Mouse (Mus musculus): Measurements from ENCODE around the gene Crebbp. TPM values are rescaled to one million over a fixed set of nuclear protein-coding genes. Genes with fewer than 3 reads are reported as not detected.

Crebbp gene
- total and polyA plus RNA-seq, 3 experiments, result 5.4 to 18.8 (median 14.7) TPM

- no peak for DNase-seq (ENCODE audit: extremely low read depth)
- in situ Hi-C loops (cut with MboI; ENCODE audit: low pct_ligation_motif_present, low pct_unique_long_range_greater_than_20kb, low sequenced_read_pairs) (no loop called here), dilution Hi-C loops (cut with MboI; ENCODE audit: extremely low pct_ligation_motif_present, extremely low pct_unique_long_range_greater_than_20kb, low sequenced_read_pairs) (no loop called here)
- peaks cover 68 to 89% of the 10 kb centered on the region in 2 experiments for H3K36me3 ChIP-seq (replicated peaks in 1 of 2; ENCODE audit: control insufficient read depth in 1 of 2, insufficient read depth in 1 of 2, low read length in 1 of 2)
- no peak overlapping the region for H3K4me3 ChIP-seq (replicated peaks in 1 of 3; ENCODE audit: low read depth in 2 of 3, low read length in 2 of 3, poor library complexity in 1 of 3)
- H3K4me1 ChIP-seq (ENCODE audit: control insufficient read depth in 1 of 2, insufficient read depth in 2 of 2), result no peaks in the 10 kb centered on the region
- no peak for TF ChIP-seq E2F4 (IDR thresholded peaks at IDR 0.05; ENCODE audit: insufficient replicate concordance, low read depth, low read length)
- no peak for TF ChIP-seq POLR2AphosphoS2 (IDR thresholded peaks at IDR 0.05; ENCODE audit: low read depth, low read length)
- no peak for TF ChIP-seq HCFC1 (IDR thresholded peaks at IDR 0.05; ENCODE audit: low read depth, low read length)
- no peak for TF ChIP-seq MYC (IDR thresholded peaks at IDR 0.05; ENCODE audit: low read depth, low read length)
- no peak overlapping the region for H3K4me2 ChIP-seq (ENCODE audit: insufficient read depth, low read depth, poor library complexity, severe bottlenecking)
- no peaks in the 10 kb centered on the region for H3K79me2 ChIP-seq (replicated peaks; ENCODE audit: control insufficient read depth, extremely low read depth, insufficient read depth, poor library complexity, severe bottlenecking)
- no peak overlapping the region for H3K27ac ChIP-seq (ENCODE audit: insufficient read depth, low read depth)
- no peaks in the 10 kb centered on the region for H3K9me3 ChIP-seq (replicated peaks; ENCODE audit: low read length)
- no peaks in the 10 kb centered on the region for H3K27me3 ChIP-seq (replicated peaks)
- H3K9ac ChIP-seq (ENCODE audit: insufficient read depth, low read depth), result no peak overlapping the region
These were observed 96.7 kb downstream of the Crebbp start for GRCm38 (mm10) chr16:4117072-4117471.

DNA sequence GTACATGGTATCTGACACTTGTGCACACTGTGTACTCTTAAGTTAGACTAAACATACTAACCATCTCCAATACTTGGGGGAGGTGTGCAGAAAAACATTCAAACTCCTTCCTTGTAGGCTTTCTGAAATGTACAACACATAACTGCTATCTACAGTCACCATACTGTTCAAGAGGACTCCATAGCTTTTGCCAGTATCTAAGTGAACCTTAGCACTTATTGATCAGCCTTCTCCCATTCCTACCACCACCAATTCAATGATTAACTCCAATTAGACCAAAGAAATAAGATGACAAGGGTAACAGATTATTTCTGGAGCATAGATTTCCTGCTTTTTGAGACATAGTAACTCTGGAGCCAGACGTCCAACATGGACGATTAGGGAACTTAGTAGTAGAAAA lies 113.4 kb downstream of the Crebbp start:
- peaks cover 53 to 74% of the 10 kb centered on the region in 2 experiments for H3K36me3 ChIP-seq (replicated peaks in 1 of 2; ENCODE audit: control insufficient read depth in 1 of 2, insufficient read depth in 1 of 2, low read length in 1 of 2)

GRCm38 (mm10) chr16:4097521-4097920 lies 116.3 kb downstream of the Crebbp start:
- dilution Hi-C loops (cut with MboI; ENCODE audit: extremely low pct_ligation_motif_present, extremely low pct_unique_long_range_greater_than_20kb, low sequenced_read_pairs) (no loop called here), in situ Hi-C loops (cut with MboI; ENCODE audit: low pct_ligation_motif_present, low pct_unique_long_range_greater_than_20kb, low sequenced_read_pairs) (no loop called here)
- DNase-seq (ENCODE audit: extremely low read depth), result no peak

More for the DNA sequence above, 113.4 kb downstream of the Crebbp start:
- no peak overlapping the region for H3K4me2 ChIP-seq (ENCODE audit: insufficient read depth, low read depth, poor library complexity, severe bottlenecking)
- no peaks in the 10 kb centered on the region for H3K9me3 ChIP-seq (replicated peaks; ENCODE audit: low read length)
- H3K27me3 ChIP-seq (replicated peaks), result no peaks in the 10 kb centered on the region
- TF ChIP-seq HCFC1 (IDR thresholded peaks at IDR 0.05; ENCODE audit: low read depth, low read length), result no peak
- TF ChIP-seq RCOR1 (conservative IDR thresholded peaks at IDR 0.05; ENCODE audit: low read depth, low read length), result no peak
- TF ChIP-seq SMC3 (IDR thresholded peaks at IDR 0.05; ENCODE audit: low read depth, low read length), result no peak
- TF ChIP-seq ZKSCAN1 (IDR thresholded peaks at IDR 0.05; ENCODE audit: borderline replicate concordance, low read depth, low read length), result no peak
- no peak for TF ChIP-seq PAX5 (IDR thresholded peaks at IDR 0.05; ENCODE audit: low read length)
- no peak for TF ChIP-seq CHD1 (IDR thresholded peaks at IDR 0.05; ENCODE audit: low read depth, low read length)
- no peak for TF ChIP-seq ZC3H11A (IDR thresholded peaks at IDR 0.05; ENCODE audit: low read depth, low read length)
- no peak overlapping the region for H3K4me3 ChIP-seq (replicated peaks in 1 of 3; ENCODE audit: low read depth in 2 of 3, low read length in 2 of 3, poor library complexity in 1 of 3)
- H3K9ac ChIP-seq (ENCODE audit: insufficient read depth, low read depth), result no peak overlapping the region
- dilution Hi-C loops (cut with MboI; ENCODE audit: extremely low pct_ligation_motif_present, extremely low pct_unique_long_range_greater_than_20kb, low sequenced_read_pairs), result no loop called here
- no peak overlapping the region for H3K27ac ChIP-seq (ENCODE audit: insufficient read depth, low read depth)
- no peaks in the 10 kb centered on the region; the same call in 1 of the 2 replicates for H3K79me2 ChIP-seq (replicated peaks; ENCODE audit: control insufficient read depth, extremely low read depth, insufficient read depth, poor library complexity, severe bottlenecking)
- H3K4me1 ChIP-seq (ENCODE audit: control insufficient read depth in 1 of 2, insufficient read depth in 2 of 2), result no peaks in the 10 kb centered on the region
- in situ Hi-C loops (cut with MboI; ENCODE audit: low pct_ligation_motif_present, low pct_unique_long_range_greater_than_20kb, low sequenced_read_pairs), result no loop called here
- DNase-seq (ENCODE audit: extremely low read depth), result no peak

More at GRCm38 (mm10) chr16:4097521-4097920, 116.3 kb downstream of the Crebbp start:
- no peaks in the 10 kb centered on the region for H3K79me2 ChIP-seq (replicated peaks; ENCODE audit: control insufficient read depth, extremely low read depth, insufficient read depth, poor library complexity, severe bottlenecking)
- no peaks in the 10 kb centered on the region for H3K9me3 ChIP-seq (replicated peaks; ENCODE audit: low read length)
- H3K4me3 ChIP-seq (replicated peaks in 1 of 3; ENCODE audit: low read depth in 2 of 3, low read length in 2 of 3, poor library complexity in 1 of 3), result no peak overlapping the region
- peaks cover 69 to 83% of the 10 kb centered on the region in 2 experiments for H3K36me3 ChIP-seq (replicated peaks in 1 of 2; ENCODE audit: control insufficient read depth in 1 of 2, insufficient read depth in 1 of 2, low read length in 1 of 2)
- TF ChIP-seq UBTF (IDR thresholded peaks at IDR 0.05; ENCODE audit: low read depth, low read length) (no peak), JUN (IDR thresholded peaks at IDR 0.05; ENCODE audit: insufficient read depth, low read depth, low read length) (no peak), ZNF384 (IDR thresholded peaks at IDR 0.05; ENCODE audit: low read depth, low read length) (no peak), ELF1 (IDR thresholded peaks at IDR 0.05; ENCODE audit: low read depth, low read length) (no peak), NRF1 (IDR thresholded peaks at IDR 0.05; ENCODE audit: low read depth, low read length) (no peak), HCFC1 (IDR thresholded peaks at IDR 0.05; ENCODE audit: low read depth, low read length) (no peak), CHD2 (IDR thresholded peaks at IDR 0.05; ENCODE audit: low read length) (no peak), MAFK (IDR thresholded peaks at IDR 0.05; ENCODE audit: insufficient replicate concordance, low read length) (no peak), POLR2AphosphoS2 (IDR thresholded peaks at IDR 0.05; ENCODE audit: low read depth, low read length) (no peak), EP300 (IDR thresholded peaks at IDR 0.05; ENCODE audit: low read length) (no peak), ZC3H11A (IDR thresholded peaks at IDR 0.05; ENCODE audit: low read depth, low read length) (no peak), RCOR1 (conservative IDR thresholded peaks at IDR 0.05; ENCODE audit: low read depth, low read length) (no peak), ETS1 (conservative IDR thresholded peaks at IDR 0.05; ENCODE audit: low read depth, low read length) (no peak), RAD21 (IDR thresholded peaks at IDR 0.05; ENCODE audit: low read depth, low read length) (no peak), MXI1 (IDR thresholded peaks at IDR 0.05; ENCODE audit: low read depth, low read length) (no peak), CTCF (conservative IDR thresholded peaks at IDR 0.05 in 1 of 2, IDR thresholded peaks at IDR 0.05 in 1 of 2; ENCODE audit: low read depth in 2 of 2, low read length in 2 of 2) (no peak), ZKSCAN1 (IDR thresholded peaks at IDR 0.05; ENCODE audit: borderline replicate concordance, low read depth, low read length) (no peak)
- H3K4me1 ChIP-seq (ENCODE audit: control insufficient read depth in 1 of 2, insufficient read depth in 2 of 2), result no peaks in the 10 kb centered on the region
- H3K4me2 ChIP-seq (ENCODE audit: insufficient read depth, low read depth, poor library complexity, severe bottlenecking), result no peak overlapping the region
- H3K27me3 ChIP-seq (replicated peaks), result no peaks in the 10 kb centered on the region
- H3K27ac ChIP-seq (ENCODE audit: insufficient read depth, low read depth), result no peak overlapping the region
- H3K9ac ChIP-seq (ENCODE audit: insufficient read depth, low read depth), result no peak overlapping the region

All from CH12.LX (cell line).